Mouse (Mus musculus): ENCODE data around the gene Zfp683.

The Zfp683 gene

DNA sequence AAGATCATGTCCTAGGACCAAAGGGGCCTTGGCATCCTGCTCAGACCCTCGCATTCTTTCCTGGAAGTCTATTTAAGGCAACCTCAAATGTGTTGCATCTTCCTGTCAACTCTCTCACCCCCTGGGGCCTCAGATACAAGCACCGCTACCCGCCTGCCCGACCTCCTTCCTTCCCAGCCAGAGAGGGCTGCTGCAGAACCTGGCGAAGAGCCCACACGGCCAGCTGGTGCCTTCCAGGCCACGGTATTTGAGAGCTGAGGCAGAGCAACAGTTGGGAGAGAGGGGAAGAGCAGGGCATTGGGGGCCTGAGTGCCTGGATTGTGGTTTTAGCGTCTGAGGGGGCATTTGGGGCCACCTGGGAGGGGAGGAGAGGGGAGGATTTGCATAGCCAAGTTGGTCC, 1.1 kb upstream of the Zfp683 start:
- no peak for DNase-seq (ENCODE audit: low read depth)

DNA sequence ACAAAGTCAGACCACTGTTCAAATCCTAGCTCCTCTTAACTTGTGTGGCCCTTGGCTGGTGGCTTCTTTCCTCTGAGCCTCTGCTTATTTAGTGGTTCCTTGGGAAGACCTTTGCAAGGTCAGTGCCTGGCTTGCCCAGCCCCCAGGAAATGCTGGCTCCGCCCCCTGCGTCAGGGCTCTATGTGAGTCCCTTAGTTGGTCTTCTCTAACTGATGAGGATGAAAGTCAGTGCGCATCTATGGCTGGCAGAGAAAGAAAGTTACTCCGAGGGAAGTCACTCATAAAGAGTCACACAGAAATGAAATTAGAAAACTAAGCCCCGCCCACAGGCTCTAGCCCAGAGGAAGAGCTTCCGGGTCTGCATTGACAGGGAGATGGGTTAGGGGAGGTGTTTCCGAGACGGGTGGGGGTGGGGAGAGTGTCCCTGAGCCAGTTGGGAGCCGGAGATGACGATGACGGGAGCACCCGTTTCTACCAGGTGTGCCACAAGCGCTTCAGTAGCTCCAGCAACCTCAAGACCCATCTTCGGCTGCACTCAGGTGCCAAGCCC, 4.6 kb downstream of the Zfp683 start:
- DNase-seq (ENCODE audit: low read depth): no peak

DNA sequence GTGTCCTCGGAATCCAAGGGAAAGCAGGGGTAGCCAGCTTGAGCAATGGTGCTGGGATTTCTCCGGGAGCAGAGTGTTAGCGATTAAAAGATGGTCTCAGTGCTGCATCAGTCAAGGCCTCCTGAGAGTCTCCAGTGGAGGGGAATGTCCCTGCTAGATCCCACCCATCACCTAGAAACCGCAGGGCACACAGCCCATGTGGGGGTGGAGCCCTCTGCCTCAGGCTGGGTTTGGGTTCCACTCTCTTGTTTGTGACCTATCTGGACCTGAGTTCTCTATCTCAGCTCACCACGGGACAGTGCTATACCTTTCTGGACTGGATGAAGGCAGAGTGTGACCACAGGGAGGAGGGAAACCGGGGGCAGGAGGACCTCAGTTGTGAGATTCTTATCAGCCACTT, 5.3 kb downstream of the Zfp683 start:
- DNase-seq (ENCODE audit: low read depth): no peak

DNA sequence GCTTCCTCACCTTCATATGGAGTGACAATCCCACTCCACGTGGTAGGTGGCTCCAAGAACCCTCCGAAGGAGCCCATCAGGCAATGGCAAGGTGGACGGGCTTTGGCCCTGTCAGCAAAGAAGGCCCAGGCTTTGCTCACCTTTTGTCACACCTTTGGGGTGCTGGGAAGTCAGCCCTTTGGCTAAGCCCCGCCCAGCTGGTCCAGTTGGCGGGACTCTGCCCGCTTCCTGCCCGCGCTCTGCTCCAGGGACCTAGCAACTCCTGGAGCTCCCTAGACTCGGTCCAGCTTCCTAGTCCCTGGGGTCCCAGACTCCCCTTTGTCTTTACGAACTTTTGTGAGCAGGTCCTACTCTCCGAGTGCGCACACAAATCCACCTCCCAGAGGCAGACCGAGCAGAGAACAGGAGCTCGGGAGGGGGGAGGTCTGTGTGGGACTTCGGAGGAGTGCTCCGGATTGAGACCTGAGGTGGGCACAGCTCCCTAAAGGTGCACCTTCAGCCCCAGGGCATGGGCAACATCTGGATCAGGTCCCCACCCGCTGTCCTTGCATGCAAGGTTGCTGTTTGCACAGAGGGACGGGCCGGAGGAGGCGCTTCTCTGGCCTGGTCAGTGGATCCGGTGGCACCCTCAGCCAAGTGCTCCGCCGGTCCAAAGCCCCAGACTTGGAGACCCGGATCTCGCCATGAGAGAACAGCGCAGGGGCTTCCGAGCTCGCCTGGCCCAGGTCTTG, 6.7 kb downstream of the Zfp683 start, which contains the start of gene Crybg2:
Gene Crybg2 (plus strand): TSS at position 681 of the 731 bp plus-strand sequence.
- DNase-seq (ENCODE audit: low read depth): no peak

DNA sequence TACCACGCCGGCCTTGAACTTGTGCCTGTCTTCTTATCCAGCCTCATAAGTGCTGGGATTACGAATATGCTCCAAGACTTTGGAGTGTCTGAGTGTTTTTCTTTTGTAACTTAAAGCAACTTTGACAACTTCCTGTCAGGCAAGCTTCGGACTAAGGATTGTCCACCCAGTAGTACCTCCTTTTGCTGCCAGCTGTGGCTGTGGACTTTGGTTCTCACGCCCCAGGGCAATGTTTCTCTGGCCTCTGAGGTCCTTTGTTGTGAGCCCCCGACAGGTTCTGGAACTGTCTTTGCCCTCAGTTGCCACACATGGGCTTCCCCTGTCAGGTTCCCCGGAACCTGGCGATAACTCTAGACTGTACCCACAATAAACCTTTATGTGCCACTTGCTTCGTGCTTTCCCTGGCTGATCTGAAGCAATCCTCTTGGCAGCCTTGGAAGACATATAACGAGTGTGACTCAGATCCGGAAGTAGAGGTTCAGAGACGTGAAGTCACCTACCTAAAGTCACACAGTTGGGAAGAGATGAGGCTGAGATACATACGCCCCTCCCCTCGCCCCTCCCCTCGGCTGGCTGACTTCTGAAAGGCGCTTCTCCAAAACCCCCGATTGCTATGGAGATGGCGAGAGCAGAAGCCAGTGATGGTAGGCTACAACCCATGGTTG, 7.7 kb downstream of the Zfp683 start:
- DNase-seq (ENCODE audit: low read depth): no peak

DNA sequence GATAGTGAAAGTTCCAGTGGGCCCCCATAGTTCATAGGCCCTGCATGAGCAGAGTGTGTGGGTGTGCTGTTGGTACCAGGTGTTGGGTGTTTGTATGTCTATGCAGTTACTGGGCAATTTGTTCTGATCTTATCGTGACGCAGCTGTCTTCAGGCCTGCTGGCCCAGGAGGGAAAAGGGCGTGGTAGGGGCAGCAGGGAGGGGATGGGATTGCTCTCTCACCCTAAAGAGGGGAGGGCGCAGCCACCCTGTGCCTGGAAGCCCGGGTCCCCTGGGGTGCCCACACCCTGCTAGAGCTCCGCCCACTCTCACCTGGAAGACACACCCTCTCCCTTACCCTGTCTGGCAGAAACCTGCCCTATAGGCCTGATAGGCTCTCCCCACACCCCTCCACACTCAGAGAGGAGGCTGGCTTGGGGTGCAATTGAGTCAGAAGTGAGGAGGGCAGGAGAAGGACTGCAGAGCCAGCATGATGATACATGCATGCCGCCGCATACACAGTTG, 8.4 kb downstream of the Zfp683 start:
- no peak for DNase-seq (ENCODE audit: low read depth)

DNA sequence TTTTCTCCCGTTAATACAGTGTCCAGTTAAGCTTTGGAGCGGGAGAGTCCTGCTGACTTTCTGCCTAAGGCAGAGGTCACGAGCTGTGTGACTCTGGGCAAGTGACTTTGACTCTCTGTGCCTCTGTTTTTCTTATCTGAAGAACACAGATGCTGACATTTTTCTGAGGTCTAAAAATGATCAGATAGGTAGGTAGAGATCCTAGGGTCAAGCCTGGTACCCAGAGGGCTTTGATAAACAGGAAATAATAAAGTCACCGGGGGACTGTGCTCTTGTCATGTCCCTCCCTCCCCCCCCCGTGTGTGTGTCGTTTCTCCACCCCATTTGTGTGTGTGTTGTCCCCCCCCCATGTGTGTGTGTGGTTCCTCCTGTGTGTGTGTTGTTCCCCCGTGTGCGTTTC, 8.9 kb downstream of the Zfp683 start:
- DNase-seq (ENCODE audit: low read depth): no peak

DNA sequence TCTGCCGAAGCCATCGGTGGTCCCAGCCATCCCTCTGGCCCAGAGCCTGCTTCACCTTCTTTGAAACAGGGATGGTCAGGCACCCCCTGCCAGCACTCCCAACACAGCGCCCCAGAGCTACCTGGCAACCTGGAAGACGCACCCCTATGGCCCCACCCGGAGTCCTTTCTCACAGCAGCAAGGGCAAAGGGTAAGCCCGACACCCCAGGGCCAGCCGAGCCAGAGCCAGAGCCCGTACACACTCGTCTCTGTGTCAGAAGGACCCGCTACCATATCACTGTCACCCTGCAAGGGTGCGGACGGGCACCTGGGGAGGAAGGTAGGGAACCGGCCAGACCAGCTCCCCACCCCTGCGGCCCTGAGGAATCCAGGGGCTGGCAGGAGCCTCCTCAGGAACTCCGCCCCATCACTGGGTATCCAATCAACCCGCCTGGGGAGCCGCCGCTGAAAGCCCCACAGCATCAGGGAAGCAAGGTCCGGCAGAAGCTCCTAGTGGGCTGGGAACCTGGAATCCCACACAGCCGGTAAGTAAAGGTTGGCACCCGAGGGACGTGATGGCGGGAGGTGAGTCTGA, 11.9 kb downstream of the Zfp683 start:
- DNase-seq (ENCODE audit: low read depth): no peak

DNA sequence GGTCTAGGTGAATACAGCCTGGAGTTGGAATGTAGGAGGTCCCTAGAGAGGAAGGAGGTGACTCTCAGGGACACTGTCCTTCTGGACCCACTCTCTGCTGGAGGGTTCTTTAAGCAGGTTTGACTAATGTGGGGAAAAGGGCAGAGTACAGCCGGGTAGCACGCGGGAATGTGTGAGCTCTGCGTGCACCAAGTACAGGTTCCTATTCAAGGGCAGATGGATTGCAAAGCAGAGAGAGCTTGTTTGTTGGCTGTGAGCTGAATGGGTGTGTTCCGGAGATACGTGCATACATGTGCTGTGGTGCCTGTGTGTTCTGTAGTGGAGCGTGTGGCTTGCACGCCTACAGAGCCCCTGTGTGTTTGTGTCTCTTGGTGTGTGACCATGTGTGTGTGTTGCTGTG, 13.7 kb downstream of the Zfp683 start:
- DNase-seq (ENCODE audit: low read depth): no peak

DNA sequence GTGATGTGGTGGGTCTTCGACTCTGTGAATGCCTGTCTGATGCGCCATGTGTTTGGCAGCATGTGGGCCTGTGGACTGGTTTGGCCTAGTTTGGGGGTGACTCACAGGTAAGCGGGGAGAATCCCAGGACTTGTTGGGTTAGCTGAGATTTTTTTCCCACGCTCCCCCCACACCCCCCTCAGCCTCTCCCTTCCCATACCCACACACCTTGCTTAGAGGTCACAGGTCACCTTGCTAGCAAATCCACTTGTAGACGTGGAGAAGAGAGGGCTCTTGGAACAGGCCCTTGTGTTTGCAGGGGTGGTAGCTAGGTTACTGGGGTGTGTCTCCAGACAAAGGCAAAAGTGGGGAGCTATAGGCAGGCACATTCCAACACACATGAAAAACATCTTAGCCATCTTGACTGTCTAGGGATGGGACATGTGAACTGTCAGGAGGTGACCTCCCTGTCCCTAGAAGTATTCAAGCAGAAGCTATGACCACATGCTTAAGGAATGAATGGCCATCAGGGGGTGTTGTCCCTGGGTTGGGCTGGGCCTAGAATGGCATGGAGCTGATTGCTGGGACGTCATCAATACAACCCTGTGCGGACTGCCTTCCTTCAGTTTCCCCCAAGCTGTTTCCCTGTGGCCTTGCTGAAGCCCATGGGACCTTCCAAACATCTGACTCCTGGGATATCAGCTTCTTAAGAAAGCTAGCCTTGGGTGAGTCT, 14.4 kb downstream of the Zfp683 start:
- DNase-seq (ENCODE audit: low read depth): no peak

DNA sequence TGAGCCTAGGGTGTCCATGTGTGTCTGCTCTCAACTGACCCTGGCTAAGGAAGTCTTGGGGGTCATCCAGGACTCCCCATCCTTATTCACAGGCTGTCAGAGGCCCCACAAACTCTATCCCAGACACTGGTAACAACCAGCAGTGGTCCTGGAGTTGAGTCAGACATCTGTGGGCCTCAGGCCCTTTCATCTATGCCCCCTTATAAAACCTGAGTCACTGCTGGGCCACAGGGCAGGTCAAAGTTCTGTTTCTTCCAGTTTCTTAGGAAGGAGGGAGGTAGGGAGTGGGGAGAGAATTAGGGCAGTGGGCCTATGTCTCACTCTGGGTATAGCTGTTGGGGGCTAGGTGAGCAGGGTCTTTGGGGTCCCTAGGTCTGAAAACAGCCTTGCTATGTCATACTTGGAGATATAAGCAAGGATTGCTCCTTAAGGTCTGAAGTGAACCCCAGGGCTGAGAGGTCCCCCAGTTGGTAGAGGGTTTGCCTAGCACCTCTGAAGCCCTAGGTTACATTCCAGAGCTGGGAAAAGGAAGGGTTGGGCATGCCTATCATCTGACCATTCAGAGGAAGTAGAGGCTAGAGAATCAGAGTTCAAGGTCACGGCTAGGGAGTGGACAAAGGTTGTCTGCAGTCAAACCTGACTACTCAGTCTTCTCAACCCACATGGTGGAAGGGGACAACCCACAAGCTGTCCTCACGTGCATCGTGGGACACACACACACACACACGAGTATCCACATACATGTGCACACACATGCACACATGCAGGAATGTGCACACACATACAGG, 15.3 kb downstream of the Zfp683 start:
- DNase-seq (ENCODE audit: low read depth): no peak

DNA sequence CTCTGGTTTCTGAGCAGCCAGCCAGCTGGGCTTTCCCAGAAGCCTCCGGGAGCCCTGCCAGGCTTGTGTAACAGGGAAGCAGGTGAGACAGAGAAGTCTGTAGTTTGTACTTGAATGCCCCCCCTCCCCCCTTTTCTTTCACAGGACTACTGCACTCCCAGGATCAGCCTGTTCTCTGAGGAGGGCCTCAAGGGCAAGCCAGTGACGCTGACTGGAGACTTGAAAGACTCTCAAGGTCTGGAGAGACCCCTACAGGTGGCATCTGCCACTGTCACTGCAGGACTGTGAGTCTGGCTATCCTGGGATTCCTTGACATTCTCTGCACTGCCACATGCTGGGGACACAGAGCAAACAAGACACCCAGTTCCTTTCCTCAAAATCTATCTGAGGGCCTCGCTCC, 25.1 kb downstream of the Zfp683 start:
- DNase-seq (ENCODE audit: low read depth): peak; percentile 71

DNA sequence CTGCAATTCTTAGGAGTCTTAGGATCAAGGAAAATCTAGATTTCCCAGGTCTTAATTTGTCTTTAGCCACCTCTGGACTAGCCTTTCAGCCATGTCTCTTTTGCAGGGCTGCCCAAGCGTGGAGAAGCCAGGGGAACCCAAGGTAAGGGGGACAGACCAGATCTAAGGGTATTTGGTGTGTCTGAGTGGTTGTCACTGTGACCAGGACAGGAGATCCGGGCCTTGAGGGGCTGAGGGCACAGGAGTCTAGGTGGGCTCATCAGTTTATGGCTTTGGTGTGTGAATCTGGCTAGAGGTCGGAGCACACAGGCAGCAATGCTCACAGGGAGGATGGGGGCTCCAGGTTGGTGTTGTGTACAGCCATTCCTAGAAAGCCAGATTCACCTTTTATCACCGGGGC, 27.0 kb downstream of the Zfp683 start:
- DNase-seq (ENCODE audit: low read depth): no peak

DNA sequence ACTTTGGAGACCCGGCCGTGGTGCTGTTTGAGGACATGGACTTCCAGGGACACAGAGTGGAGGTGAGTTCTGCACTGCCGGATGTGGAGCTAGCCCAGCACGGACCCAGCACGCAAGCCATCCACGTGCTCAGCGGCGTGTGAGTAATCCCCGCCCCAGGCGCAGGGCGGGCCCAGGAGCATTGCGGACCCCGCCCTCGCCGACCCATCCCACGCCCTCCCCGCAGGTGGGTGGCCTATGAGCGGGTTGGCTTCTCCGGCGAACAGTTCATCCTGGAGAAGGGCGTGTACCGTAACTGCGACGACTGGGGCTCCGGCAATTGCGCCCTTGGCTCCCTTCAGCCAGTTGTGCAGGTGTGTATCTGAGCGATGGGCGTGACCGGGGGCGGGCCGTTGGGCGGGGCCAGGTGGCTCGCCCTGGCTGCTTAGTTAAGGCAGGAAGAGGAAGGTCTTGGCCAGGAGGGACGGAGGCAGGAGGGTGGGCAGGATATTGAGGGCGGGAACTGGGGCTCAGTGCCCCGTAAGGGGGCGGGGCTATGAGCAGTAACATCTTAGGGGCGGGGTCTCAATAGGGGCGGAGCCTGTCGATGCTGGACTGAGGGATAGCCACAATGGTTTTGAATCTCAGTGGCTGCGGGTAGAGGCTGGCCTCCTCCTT, 28.2 kb downstream of the Zfp683 start:
- peak; percentile 77 for DNase-seq (ENCODE audit: low read depth)

DNA sequence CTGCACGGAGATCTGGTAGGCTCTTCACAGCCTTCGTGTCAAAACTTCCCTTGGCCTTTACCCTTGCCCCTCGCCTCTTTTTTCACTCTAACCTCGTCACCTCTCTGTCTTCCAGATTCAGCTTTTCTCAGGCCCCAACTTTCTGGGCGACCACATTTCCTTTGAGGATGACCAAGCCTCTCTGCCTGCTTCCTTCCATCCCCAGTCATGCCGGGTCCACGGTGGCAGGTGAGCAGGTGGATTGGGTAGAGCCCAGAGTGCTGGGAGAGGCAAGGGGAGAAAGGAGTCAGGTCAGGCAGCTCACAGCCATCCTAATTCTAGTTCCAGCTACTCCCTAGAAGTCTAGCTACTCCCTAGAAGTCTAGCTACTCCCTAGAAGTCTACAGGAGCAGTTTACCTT, 28.8 kb downstream of the Zfp683 start:
- no peak for DNase-seq (ENCODE audit: low read depth)

DNA sequence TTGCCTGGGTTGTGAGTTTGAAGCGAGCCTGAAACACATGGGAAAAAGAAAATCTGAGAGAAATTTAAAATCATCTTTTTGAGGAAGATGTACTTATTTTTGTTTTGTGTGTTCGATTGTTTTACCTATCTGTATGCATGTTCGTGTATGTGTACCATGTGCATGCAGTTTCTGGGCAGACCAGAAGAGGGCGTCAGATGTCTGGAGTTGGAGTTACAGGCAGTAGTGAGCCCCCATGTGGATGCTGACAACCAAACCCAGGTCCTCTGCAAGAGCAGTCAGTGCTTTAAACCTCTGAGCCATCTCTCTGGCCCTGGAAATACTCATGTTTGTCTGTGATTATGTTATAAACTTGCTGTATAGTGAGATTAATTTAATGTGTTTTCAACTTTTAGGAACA, 31.4 kb downstream of the Zfp683 start:
- DNase-seq (ENCODE audit: low read depth): no peak

DNA sequence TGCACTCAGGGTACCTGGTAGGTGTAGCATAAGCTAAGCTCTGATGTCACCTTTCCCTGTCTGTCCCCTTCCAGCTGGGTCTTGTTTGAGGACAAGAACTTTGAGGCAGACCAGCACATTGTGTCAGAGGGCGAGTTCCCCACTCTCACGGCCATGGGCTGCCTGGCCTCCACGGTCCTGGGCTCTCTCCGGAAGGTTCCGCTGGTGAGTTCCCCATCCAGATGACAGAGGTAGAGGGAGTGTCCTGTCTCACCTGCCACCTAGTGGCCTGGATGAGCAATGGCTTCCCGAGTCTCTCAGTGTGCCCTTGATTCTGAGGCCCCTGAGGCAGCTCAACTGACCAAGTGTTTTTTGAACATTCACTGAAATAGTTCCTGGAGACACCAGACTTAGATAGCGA, 33.8 kb downstream of the Zfp683 start:
- DNase-seq (ENCODE audit: low read depth): no peak

DNA sequence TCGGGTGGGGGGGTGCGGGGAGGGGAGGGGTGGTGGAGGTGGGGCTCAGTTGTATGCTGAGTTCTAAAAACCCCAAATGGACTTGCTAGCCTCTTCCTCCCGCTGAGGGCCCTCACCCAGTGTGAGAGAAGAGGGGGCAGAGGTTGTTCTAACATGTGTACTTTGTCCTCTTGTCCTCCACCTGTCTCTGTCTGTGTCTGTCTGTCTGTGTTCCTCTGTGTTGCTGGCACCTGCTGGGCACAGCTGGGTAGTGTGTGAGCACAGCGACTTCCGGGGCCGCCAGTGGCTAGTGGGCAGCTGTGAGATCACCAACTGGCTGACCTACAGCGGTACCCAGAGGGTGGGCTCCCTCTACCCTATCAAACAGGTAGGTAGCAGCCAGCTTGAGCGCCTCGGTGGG, 35.4 kb downstream of the Zfp683 start:
- DNase-seq (ENCODE audit: low read depth): no peak

DNA sequence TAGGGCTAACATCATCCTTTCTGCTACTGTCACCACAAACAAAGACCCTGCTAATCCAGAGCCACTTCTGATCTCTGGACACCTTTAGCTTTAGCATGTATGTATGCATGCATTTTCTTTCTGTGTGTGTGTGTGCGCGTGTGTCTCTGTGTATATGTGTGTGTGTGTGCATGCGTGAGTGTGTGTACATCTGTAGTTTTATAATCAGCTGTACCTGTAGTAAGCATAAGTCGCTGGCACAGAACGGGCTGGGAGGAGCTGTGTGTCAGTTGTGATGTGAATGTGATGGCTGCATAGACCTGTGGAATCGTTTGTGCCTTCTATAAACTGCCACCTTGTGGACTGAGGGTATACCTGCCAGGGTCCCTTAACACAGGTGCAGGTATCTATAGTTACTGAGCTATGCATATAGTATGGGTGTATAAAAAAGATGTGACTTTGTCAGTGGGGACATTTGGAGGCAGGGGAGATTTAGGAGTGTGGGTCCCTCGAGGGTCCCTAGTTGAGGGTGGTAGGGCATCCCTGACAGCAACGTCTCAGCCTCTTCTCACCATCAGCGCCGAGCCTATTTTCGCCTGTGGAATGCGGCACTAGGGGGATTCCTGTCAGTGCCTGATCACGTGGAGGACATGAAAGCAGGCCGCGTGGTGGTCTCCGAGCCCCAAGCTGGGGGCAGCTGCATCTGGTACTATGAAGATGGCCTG, 37.0 kb downstream of the Zfp683 start:
- no peak for DNase-seq (ENCODE audit: low read depth)

DNA sequence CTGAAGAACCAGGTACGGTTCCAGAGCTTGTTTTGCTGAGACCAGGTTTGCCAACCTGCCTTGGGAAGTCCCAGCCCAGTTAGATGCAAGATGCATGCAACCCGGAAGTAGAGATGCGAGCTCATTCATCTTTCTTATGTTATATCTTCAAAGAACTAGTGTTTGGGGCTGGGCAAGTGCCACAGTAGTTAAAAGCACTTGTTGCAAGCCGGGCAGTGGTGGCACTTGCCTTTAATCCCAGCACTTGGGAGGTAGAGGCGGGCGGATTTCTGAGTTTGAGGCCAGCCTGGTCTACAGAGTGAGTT, 37.5 kb downstream of the Zfp683 start:
- no peak for DNase-seq (ENCODE audit: low read depth)

Measured in c-Kit-positive CD71-negative TER-119-negative erythroid progenitor cells, embryonic 14.5 days (primary cell).